Mouse (Mus musculus) bone marrow, adult 2 months (tissue): ENCODE results near the gene Ugt1a2. TPM values are rescaled to one million over a fixed set of nuclear protein-coding genes. Genes with fewer than 3 reads are reported as not detected.

ENCODE experiments used
- H3K27ac ChIP-seq: fragments of 200-500 bp; 2 replicates; pipeline ENCODE4 v1.5.1; 2012; ENCODE audit warnings: low read depth, mild to moderate bottlenecking, control low read depth, inconsistent platforms, low read length; ENCODE audit not compliant: control insufficient read depth, poor library complexity, insufficient read depth
- H3K4me1 ChIP-seq: fragments of 200-500 bp; 2 replicates; pipeline ENCODE4 v1.6.1; 2011; ENCODE audit warnings: low read length; ENCODE audit not compliant: control insufficient read depth, insufficient read depth
- H3K4me3 ChIP-seq: fragments of 200-500 bp; replicated peaks from 2 replicates; pipeline ENCODE3; 2011; ENCODE audit warnings: mild to moderate bottlenecking, low read depth, low read length, control low read depth; ENCODE audit not compliant: control insufficient read depth
- CTCF ChIP-seq: fragments of 200-500 bp; IDR thresholded peaks from 2 replicates; pipeline ENCODE4 v1.5.1; 2011; ENCODE audit warnings: low read length, control low read depth; ENCODE audit not compliant: control insufficient read depth, insufficient read depth
- POLR2A ChIP-seq: fragments of 200-500 bp; IDR thresholded peaks from 2 replicates; pipeline ENCODE4 v1.6.1; 2011; ENCODE audit warnings: low read depth, mild to moderate bottlenecking, control low read depth, low read length, borderline replicate concordance; ENCODE audit not compliant: control insufficient read depth
- WGBS: fragments of 180-500 bp; shearing (Covaris S2); methylation state at CpG from one replicate; pipeline ENCODE4 v1.1.7; 2018; 5-methylcytosine and 5-hydroxymethylcytosine counted together
- polyA plus RNA-seq: library from polyadenylated mRNA; stranded (reverse); fragments of >200 nt; gene quantifications from 2 replicates; pipeline ENCODE4 v1.2.4, GENCODE M21; 2011; ENCODE audit warnings: low replicate concordance; ENCODE audit not compliant: missing spikeins, insufficient read depth, insufficient read length

Gene Ugt1a2
- polyA plus RNA-seq, 1 experiment = 5.8 TPM

DNA sequence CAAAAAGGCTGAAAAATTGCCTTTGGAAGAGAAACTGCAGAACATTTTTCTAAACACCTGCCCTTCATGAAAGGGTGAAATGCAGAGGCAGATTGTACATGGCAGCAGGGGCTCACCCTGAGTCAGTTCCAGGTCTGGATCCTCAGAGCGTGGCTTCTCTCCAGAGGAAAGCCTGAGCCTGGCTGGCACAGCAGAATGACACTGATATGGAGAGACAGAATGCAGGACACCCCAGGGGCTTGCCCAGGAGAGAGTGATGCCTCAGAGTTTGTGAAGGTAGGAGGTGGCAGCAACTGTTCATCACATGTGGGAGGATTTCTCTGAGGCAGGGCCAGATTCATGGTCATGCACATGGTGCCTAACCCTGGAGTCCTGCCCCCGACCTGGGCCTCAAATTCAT is 405 bp upstream of the Ugt1a2 start:
- no peak for TF ChIP-seq CTCF
- no peak for TF ChIP-seq POLR2A
- Histone ChIP-seq H3K4me3 (no peak overlapping the region), H3K4me1 (no peaks in the 10 kb centered on the region), H3K27ac (no peak overlapping the region)
- 78% methylated on average over 2 of the region's 2 CpGs for WGBS

DNA sequence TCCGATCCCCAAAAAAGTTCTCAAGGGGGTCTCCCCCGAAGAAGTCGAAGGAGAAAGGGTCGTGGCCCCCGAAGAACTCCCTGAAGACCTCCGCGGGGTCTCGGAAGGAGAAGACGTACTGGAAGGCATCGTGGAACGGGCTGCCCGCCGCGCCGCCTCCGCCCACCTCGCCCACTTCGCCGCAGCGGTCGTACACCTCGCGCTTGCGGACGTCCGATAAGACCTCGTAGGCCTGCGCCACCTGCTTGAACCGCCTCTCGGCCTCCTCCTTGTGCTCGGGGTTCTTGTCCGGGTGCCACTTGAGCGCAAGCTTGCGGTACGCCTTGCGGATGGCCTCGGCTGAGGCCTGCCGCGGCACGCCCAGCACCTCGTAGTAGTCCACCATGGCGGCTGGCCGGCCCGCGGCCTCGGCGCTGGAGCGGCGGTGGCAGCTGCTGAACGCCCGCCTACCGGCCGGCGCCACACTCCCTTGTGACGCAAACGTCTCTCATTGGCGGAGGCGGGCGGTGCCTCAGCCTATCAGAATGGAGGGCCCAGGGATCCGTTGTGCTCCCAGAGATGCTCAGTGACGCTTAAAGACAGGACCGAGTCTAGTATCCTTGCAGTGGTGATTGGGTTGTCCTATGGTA is 5.0 kb downstream of the Ugt1a2 start, which contains the start of gene Dnajb3:
Dnajb3 (minus strand) TSS at position 489 of the 629 bp plus-strand sequence.
- peak within 1 kb of the TSS; percentile 65 for H3K4me3 ChIP-seq
- TF ChIP-seq CTCF (no peak), POLR2A (peak; percentile 92; the same call in 1 of the 2 replicates)
- WGBS = 25% methylated on average over 62 of the region's 62 CpGs
- peak within 1 kb of the TSS; percentile 81 for H3K27ac ChIP-seq
- no peaks in the 10 kb centered on the region; the same call in 1 of the 2 replicates for H3K4me1 ChIP-seq

DNA sequence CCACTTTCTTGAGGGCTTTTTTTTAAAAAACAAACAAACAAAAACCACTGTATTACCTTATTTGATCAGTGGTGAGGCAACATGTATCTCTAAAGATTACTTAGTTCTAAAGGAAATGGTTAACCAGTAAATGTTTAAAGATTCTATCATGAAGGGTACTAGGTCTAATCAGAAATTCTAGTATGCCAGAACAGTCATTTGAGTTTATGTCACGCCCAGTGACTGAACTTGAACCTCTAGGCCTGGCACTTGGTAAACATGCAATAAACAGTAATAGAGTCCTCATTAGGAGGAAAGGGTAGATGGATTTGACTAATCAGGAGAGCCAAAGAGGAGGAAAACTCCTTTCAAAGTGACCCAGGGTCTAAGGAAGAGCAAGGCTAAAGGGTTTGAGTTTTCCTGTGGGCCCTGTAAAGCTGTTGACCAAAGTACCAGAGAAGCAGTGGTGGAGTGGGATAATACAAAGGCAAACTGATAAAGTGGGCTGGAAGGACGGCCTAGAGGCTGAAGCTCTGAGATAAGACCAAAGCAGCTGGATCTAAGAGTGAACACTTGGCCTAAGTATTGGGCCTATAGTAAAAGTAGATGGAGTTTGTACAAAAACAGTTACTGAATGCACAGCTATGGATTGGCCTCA is 6.6 kb downstream of the Ugt1a2 start:
- no peaks in the 10 kb centered on the region; the same call in 1 of the 2 replicates for H3K4me1 ChIP-seq
- WGBS = 50% methylated on average over 2 of the region's 2 CpGs
- peak overlapping the region; percentile 29; the same call in 1 of the 2 replicates for H3K27ac ChIP-seq
- no peak overlapping the region for H3K4me3 ChIP-seq
- TF ChIP-seq POLR2A (no peak), CTCF (no peak)

DNA sequence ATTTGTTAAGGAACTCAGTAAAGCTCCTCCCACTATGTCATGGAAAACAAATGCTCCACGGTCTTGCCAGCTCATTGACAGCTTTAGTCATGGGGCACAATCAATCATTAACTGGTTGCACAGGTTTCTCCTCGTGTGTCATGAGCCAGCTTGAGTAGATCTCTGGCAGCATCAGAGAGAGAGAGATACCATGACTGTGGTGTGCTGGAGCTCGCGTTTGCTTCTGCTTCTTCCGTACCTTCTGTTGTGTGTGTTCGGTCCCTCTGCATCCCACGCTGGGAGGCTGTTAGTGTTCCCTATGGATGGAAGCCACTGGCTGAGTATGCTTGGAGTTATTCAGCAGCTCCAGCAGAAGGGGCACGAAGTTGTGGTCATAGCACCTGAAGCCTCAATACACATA is 11.4 kb downstream of the Ugt1a2 start, which contains the start of gene Ugt1a1:
Ugt1a1 (plus strand) TSS at position 148 of the 400 bp plus-strand sequence.
- TF ChIP-seq POLR2A (no peak), CTCF (no peak)
- H3K4me1 ChIP-seq = no peaks in the 10 kb centered on the region; the same call in 1 of the 2 replicates
- 68% methylated on average over 8 of the region's 8 CpGs for WGBS
- H3K4me3 ChIP-seq = no peak within 1 kb of the TSS
- no peak within 1 kb of the TSS for H3K27ac ChIP-seq

DNA sequence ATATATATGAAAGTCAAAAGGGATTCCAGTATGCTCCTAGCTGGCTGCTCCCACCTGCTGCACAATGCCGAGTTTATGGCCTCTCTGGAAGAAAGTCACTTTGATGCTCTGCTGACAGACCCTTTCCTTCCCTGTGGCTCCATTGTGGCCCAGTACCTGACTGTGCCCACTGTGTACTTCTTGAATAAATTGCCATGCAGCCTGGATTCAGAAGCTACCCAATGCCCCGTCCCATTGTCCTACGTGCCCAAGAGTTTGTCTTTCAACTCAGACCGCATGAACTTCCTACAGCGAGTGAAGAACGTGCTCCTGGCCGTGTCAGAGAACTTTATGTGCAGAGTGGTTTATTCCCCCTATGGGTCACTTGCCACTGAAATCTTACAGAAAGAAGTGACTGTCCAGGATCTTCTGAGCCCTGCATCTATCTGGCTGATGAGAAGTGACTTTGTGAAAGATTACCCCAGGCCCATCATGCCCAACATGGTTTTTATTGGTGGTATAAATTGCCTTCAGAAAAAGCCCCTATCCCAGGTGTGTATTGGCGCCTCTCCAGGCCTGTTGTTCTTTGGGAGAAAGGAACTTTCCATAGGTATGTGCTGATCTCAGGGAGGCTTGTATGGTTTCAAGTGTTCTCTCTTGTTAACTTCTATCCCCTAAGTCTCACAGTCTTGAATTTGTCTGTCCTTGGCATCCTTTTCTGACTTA is 12.1 kb downstream of the Ugt1a2 start:
- WGBS = 60% methylated on average over 8 of the region's 8 CpGs
- no peak overlapping the region for H3K27ac ChIP-seq
- TF ChIP-seq CTCF = no peak
- no peak overlapping the region for H3K4me3 ChIP-seq
- no peaks in the 10 kb centered on the region; the same call in 1 of the 2 replicates for H3K4me1 ChIP-seq

DNA sequence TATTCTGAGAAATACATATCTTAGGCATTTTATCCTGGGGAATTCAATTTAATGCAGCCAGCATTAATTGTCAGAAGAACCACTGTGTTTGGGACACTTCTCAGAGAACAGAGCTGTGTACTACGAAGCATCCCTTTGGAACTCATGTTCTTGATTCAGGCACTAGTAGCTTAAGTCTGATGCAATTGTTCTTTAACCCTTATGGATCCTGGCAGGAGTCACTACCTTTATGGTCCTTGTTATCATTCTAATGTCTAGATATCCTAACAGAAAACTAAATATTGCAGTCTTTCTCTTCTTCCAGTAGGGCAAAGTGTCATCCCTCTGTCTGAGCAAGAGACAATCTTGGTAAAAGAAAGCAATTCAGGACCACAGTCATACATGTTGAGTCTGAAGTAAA is 12.7 kb downstream of the Ugt1a2 start:
- H3K4me1 ChIP-seq = no peaks in the 10 kb centered on the region; the same call in 1 of the 2 replicates
- no peak overlapping the region for H3K27ac ChIP-seq
- WGBS = 65% methylated on average over 1 of the region's 1 CpGs
- no peak overlapping the region for H3K4me3 ChIP-seq
- no peak for TF ChIP-seq POLR2A
- TF ChIP-seq CTCF = no peak

DNA sequence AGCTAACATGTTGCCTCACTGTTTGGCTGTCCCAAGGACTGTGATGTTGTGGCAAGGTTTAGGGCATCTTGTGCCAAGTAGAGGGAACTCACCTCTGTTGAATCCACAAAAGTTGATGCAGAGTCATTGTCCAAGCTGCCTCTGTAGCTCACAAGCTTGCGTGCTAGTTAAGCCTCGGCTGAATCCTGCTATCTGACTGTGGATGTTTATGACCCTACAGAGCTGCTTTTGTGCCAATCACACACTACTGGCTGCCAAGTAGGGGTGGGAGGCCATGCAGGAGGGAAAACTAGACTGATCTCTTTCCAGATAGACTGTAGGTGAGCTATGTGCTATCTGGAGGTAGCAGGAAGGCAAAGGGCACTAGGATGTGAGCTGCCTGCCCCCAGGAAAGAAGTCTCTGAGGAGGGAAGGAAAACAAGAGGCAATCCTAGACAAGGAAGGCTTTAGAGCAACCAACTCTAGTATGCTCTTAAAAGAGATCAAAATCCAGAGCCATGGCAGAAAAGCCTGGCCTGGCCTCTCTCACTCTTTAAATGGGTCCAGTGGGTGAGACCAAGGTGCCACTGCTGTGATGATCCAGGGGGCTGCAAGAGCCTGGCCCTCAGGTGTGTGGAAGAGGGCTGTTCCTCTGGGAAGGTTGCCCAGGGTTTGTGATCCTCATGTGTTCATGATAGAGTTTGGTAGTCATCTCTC is 13.5 kb downstream of the Ugt1a2 start:
- no peak overlapping the region for H3K27ac ChIP-seq
- TF ChIP-seq CTCF = no peak
- no peak for TF ChIP-seq POLR2A
- H3K4me1 ChIP-seq = no peaks in the 10 kb centered on the region
- H3K4me3 ChIP-seq = no peak overlapping the region
- WGBS = 72% methylated on average over 2 of the region's 2 CpGs
